Mouse (Mus musculus) liver, embryonic 11.5 days (tissue): ENCODE measurements around the gene Il11ra1. TPM values are rescaled to one million over a fixed set of nuclear protein-coding genes. Genes with fewer than 3 reads are reported as not detected.

Source experiments
- ATAC-seq: fragments of 200-750 bp; cut with Nextera tagmentation; replicated peaks from 2 replicates; pipeline ENCODE4 v1.8.0; 2017; ENCODE audit warnings: moderate number of reproducible peaks, mild to moderate bottlenecking, moderate TSS enrichment, moderate library complexity; ENCODE audit not compliant: low FRiP score
- DNase-seq: peaks from one replicate; pipeline ENCODE4 v3.0.0-alpha.2; 2017; ENCODE audit warnings: low spot score
- H3K27ac ChIP-seq: fragments of 300-500 bp; sonication (generic); 2 replicates; pipeline ENCODE4 v1.5.1; 2014; ENCODE audit warnings: mild to moderate bottlenecking, low read depth, low read length, control low read depth
- H3K27me3 ChIP-seq: fragments of 300-500 bp; sonication (generic); replicated peaks from 2 replicates; pipeline ENCODE4 v1.6.1; 2014; ENCODE audit warnings: low read length, mixed read lengths; ENCODE audit not compliant: control insufficient read depth, insufficient read depth
- H3K36me3 ChIP-seq: fragments of 300-500 bp; sonication (generic); 2 replicates; pipeline ENCODE4 v1.6.1; 2014; ENCODE audit warnings: mild to moderate bottlenecking, low read length, moderate library complexity, mixed read lengths; ENCODE audit not compliant: control insufficient read depth, insufficient read depth
- H3K4me1 ChIP-seq: fragments of 300-500 bp; sonication (generic); replicated peaks from 2 replicates; pipeline ENCODE4 v1.6.1; 2014; ENCODE audit warnings: low read length, mixed read lengths; ENCODE audit not compliant: control insufficient read depth, insufficient read depth
- H3K4me2 ChIP-seq: fragments of 300-500 bp; sonication (generic); 2 replicates; pipeline ENCODE4 v1.6.1; 2014; ENCODE audit warnings: mild to moderate bottlenecking, control low read depth, moderate library complexity
- H3K4me3 ChIP-seq: fragments of 300-500 bp; sonication (generic); 2 replicates; pipeline ENCODE4 v1.5.1; 2014; ENCODE audit warnings: low read depth, low read length, control low read depth
- H3K9ac ChIP-seq: fragments of 300-500 bp; sonication (generic); 2 replicates; pipeline ENCODE4 v1.6.1; 2014; ENCODE audit warnings: low read depth, low read length, control low read depth
- H3K9me3 ChIP-seq: fragments of 300-500 bp; sonication (generic); 2 replicates; pipeline ENCODE4 v1.6.1; 2016; ENCODE audit warnings: low read length, inconsistent platforms, mixed read lengths; ENCODE audit not compliant: control insufficient read depth
- WGBS: fragments of 180-500 bp; shearing (Covaris S2); extraction: QIAGEN DNeasy Blood & Tissue Kit; methylation state at CpG from one replicate; pipeline ENCODE4 v1.1.7; 2014; 5-methylcytosine and 5-hydroxymethylcytosine counted together
- polyA plus RNA-seq: library from polyadenylated mRNA; unstranded; fragments of >200 nt; fragmentation: Nextera tagmentation; extraction: Ambion mirVana; gene quantifications from 2 replicates; pipeline ENCODE4 v1.2.1, GENCODE M21; 2014

Gene Il11ra1
- polyA plus RNA-seq, 1 experiment from 2014 or later, result 72.9 TPM

DNA sequence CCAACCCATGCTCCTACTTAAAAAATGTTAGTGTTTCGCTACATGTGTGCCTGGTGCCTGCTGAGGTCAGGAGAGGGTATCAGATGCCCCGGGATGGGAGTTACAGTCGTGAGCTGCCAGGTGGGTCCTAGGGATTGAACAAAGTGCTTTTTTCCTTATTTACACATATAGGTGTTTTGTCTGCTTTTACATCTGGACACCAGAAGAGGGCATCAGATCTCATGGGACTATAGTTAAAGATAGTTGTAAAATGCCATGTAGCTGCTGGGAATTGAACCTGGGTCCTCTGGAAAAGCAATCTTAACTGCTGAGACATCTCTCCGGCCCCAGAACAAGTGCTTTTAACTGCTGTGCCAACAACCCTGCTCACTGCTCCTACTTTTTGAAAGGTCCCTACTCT, 10.4 kb downstream of the Il11ra1 start:
- Histone ChIP-seq H3K4me2 (no peak overlapping the region), H3K9ac (no peak overlapping the region), H3K4me3 (no peak overlapping the region), H3K4me1 (peaks cover 10% of the 10 kb centered on the region), H3K36me3 (no peaks in the 10 kb centered on the region), H3K27ac (no peak overlapping the region), H3K9me3 (no peaks in the 10 kb centered on the region), H3K27me3 (peaks cover 15% of the 10 kb centered on the region)
- ATAC-seq, result no peak
- 69% methylated on average over 4 of the region's 4 CpGs for WGBS
- DNase-seq, result no peak

DNA sequence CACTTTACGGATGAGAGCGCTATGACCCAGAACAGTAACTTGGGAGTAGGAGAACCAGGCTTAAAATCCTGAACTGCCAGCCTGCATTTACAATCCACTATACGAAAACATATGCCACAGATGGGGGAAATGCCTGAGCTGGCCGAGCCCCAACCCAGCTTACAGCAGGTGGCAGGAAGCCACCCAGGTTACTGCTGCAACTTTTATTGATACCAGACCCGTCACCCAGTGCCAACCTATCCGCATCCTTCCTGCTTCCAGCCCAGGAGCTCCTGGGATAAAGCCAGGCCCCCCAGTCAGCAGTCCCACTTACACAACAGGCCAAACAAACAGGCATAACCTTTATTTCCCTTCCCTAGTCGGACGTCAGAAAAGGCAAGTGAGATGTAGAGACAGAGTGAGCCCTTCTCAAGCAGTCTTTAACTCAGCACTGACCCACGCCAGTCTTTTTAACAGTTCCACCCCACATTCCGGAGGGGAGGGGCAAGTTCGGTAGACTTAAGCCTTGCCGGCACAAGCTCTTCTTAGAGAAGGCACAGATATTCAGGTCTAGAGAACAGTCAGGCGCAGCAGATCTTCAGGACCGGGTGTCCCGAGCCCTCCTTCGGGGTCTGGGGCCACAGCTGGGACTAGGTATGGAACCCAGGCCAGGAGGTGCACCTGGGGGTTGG, 12.1 kb downstream of the Il11ra1 start:
- no peaks in the 10 kb centered on the region; the same call in 1 of the 2 replicates for H3K27me3 ChIP-seq
- WGBS, result 84% methylated on average over 16 of the region's 16 CpGs
- peak overlapping the region; percentile 72 for H3K4me2 ChIP-seq
- H3K4me3 ChIP-seq, result peak overlapping the region; percentile 58
- no peak overlapping the region for H3K27ac ChIP-seq
- peaks cover 10% of the 10 kb centered on the region for H3K4me1 ChIP-seq
- ATAC-seq (no peak), DNase-seq (no peak)
- peak overlapping the region; percentile 81 for H3K9ac ChIP-seq
- H3K36me3 ChIP-seq, result no peaks in the 10 kb centered on the region
- H3K9me3 ChIP-seq, result no peaks in the 10 kb centered on the region

DNA sequence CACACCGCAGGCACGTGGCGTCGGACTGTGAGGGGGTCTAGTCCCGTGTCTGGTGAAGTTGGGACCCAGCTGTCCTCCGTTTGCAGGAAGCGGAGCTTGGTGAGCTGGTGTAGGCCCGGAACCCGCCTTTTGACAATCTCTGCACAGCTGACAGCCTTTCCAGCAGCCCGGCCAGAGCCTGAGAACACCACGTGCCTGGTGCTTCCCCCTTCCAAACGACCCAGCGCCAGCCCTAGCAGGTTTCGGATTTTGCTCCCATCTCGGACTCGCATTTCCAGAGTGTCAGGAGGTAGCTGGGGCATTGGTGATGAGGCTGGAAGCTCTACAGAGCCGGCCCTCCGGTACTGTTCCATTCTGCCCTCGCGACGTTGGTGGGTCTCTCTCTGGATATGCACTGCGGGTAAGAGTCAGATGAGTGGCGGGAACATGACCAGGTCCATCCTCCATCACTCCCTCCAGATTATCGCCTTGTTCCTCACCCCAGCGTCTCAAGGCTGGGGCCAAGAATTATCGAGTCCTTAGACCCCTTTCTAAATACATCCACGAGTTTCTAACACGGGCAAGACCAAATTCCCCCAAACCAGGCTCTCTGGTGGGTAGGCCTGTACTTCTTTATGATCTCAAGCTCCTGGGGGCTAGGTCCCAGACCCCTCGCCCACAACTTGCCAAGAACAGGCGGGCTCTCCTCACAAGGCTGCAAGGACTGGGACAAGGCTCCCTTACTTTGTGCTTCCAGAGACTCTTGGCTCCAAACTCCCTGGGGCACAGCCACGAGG, 12.8 kb downstream of the Il11ra1 start:
- DNase-seq, result no peak

DNA sequence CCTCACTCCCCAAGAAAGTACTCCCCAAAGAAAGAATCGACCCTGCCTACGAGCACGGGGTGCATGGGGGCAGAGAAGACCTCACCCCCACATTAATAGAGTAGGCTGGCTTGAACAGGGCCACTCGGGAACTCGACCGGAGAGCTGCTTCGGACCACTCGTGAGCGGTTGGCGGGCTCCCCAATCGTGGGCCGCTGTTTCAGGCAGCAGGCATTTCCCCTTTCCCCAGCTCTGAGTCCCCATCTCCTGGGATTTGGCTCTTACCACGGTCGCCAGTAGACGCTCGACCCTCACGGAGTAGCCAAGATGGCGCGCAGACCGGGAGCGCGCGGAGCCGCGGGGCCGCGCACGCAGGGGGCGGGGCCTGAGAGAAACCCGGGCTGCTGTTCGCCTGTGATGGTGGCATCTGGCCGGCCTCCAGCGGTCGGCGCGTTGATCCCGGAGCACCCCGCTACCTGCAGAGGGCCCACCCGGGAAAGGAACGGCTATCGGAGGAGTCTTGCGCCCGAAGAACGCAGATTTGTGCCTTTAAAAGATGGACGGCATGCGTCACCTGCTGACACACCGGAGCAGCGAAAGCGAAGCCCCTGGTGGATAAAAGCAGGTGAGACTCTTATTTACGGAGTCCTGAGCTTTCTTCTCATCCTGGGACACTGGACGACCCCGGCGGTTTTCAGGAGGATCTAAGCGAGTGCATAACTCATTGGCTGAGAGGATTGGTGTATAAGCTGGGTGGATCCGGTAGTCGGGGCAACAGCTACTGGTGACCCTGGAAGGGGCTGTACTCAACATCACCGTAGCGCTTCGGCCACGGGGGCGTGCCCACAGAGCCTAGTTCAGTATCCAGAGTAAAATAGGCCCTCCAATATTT, 13.6 kb downstream of the Il11ra1 start, which contains the start of gene Rpp25l:
Rpp25l (minus strand) TSS at position 338 of the 871 bp plus-strand sequence.
- peak; percentile 97 for DNase-seq
- H3K4me2 ChIP-seq, result peak within 1 kb of the TSS; percentile 72
- peak; percentile 79 for ATAC-seq
- no peaks in the 10 kb centered on the region for H3K9me3 ChIP-seq
- H3K36me3 ChIP-seq, result no peaks in the 10 kb centered on the region
- H3K27ac ChIP-seq, result no peak within 1 kb of the TSS; the same call in 1 of the 2 replicates
- WGBS, result under 1% methylated on average over 61 of the region's 61 CpGs
- no peaks in the 10 kb centered on the region for H3K27me3 ChIP-seq
- peak within 1 kb of the TSS; percentile 81 for H3K9ac ChIP-seq
- H3K4me3 ChIP-seq, result peak within 1 kb of the TSS; percentile 58
- H3K4me1 ChIP-seq, result peaks cover 10% of the 10 kb centered on the region

More for the DNA sequence above, 12.8 kb downstream of the Il11ra1 start:
- ATAC-seq, result peak; percentile 11; the same call in 1 of the 2 replicates
- H3K9me3 ChIP-seq, result no peaks in the 10 kb centered on the region
- H3K4me1 ChIP-seq, result peaks cover 10% of the 10 kb centered on the region
- H3K36me3 ChIP-seq, result no peaks in the 10 kb centered on the region
- H3K27ac ChIP-seq, result no peak overlapping the region; the same call in 1 of the 2 replicates
- no peaks in the 10 kb centered on the region; the same call in 1 of the 2 replicates for H3K27me3 ChIP-seq
- H3K4me3 ChIP-seq, result peak overlapping the region; percentile 58
- 43% methylated on average over 31 of the region's 31 CpGs for WGBS
- peak overlapping the region; percentile 81 for H3K9ac ChIP-seq
- H3K4me2 ChIP-seq, result peak overlapping the region; percentile 72

DNA sequence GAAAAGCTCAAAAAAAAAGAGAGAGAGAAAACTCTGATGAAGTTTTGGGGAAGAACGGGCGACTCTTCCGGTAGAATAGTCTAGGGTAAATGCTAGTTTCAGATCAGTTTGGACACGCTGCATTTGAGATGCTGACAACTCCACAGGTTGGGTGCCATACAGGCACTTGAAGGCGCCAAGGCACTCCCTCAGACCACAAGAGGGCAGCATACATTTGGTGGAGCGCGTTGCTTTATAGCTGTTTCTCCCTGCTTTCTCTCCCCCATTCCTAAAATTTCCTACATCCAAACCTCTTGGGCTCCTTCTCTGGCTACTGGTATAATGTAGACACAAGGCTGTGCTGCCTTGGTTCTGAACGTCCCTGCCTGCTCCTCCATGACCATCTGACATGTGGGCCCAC, 14.5 kb downstream of the Il11ra1 start:
- 14% methylated on average over 8 of the region's 8 CpGs for WGBS
- Histone ChIP-seq H3K36me3 (no peaks in the 10 kb centered on the region), H3K4me3 (peak overlapping the region; percentile 58; the same call in 1 of the 2 replicates), H3K4me2 (peak overlapping the region; percentile 72), H3K9ac (no peak overlapping the region), H3K27ac (no peak overlapping the region), H3K4me1 (peaks cover 10% of the 10 kb centered on the region), H3K9me3 (no peaks in the 10 kb centered on the region), H3K27me3 (no peaks in the 10 kb centered on the region)
- DNase-seq (no peak), ATAC-seq (no peak)

DNA sequence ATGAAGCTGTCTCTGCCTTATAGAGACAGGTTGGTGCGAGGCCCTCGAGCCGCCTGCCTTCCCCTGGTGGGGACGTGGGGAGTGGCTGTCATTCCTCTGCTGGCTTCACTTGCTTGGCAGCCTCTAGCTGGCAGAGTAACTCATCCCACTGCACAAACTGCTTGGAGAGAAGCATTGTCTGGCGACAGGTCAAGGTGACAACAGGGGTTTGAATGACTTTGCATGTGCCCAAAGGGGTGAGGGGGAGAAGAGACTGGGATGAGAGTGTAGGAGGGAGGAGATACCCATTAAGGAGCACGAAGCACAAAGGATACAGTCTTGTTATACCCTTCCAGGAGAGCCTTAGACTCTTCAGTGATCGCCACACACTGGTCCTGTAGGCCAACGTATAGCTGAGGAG, 15.3 kb downstream of the Il11ra1 start:
- no peak overlapping the region for H3K27ac ChIP-seq
- H3K9me3 ChIP-seq, result no peaks in the 10 kb centered on the region
- H3K27me3 ChIP-seq, result no peaks in the 10 kb centered on the region
- 80% methylated on average over 8 of the region's 8 CpGs for WGBS
- peaks cover 10% of the 10 kb centered on the region for H3K4me1 ChIP-seq
- DNase-seq (no peak), ATAC-seq (no peak)
- H3K9ac ChIP-seq, result no peak overlapping the region
- no peak overlapping the region for H3K4me2 ChIP-seq
- no peak overlapping the region for H3K4me3 ChIP-seq
- H3K36me3 ChIP-seq, result no peaks in the 10 kb centered on the region

DNA sequence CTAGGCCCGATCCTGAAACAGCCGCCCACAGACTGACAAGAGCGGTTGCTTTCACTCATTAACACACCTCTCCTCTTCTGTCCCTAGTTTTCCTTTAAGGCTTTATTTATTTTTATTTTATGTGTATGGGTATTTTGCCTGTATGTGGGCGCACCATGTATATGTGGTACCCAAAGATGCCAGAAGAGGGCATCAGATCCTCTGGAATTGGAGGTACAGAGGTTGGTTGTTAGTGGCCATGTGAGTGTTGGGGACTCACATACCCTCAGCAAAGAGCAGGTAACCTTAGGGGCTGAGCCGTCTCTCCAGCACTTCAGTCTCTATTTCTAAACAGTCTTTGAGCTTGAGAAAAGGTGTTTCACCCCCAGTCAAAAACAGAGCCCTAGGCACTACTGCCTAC, 15.8 kb downstream of the Il11ra1 start:
- Histone ChIP-seq H3K27ac (no peak overlapping the region), H3K4me2 (no peak overlapping the region), H3K4me1 (peaks cover 10% of the 10 kb centered on the region), H3K27me3 (no peaks in the 10 kb centered on the region), H3K4me3 (no peak overlapping the region), H3K9me3 (no peaks in the 10 kb centered on the region), H3K9ac (no peak overlapping the region), H3K36me3 (no peaks in the 10 kb centered on the region)
- WGBS, result 89% methylated on average over 5 of the region's 5 CpGs
- DNase-seq (no peak), ATAC-seq (no peak)

DNA sequence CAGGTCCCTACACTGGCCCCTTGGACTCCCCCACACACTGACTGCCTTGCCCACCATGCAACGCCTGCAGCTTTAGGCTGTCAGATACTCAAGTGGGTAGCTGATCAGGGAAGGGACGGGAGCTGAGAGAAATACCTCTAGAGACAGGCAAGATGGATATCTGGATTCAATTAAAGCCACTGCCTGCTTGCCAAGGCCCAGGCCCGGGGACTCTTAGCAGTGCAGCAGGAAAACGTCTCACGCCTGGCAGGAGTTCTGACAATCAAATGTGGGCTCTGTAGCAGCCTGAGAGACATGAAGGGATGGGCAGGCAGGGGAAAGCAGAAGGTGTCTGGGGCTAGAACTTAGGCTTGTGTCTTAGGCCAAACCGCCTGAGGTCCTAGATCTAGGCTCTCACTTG, 17.0 kb downstream of the Il11ra1 start:
- no peak overlapping the region for H3K4me3 ChIP-seq
- peaks cover 11% of the 10 kb centered on the region for H3K4me1 ChIP-seq
- no peak overlapping the region for H3K9ac ChIP-seq
- DNase-seq, result no peak
- no peaks in the 10 kb centered on the region for H3K9me3 ChIP-seq
- no peak for ATAC-seq
- WGBS, result 64% methylated on average over 6 of the region's 6 CpGs
- no peak overlapping the region for H3K27ac ChIP-seq
- no peaks in the 10 kb centered on the region for H3K36me3 ChIP-seq
- H3K4me2 ChIP-seq, result no peak overlapping the region
- no peaks in the 10 kb centered on the region for H3K27me3 ChIP-seq
